Mouse (Mus musculus): Measurements from ENCODE around the gene Lysmd2. TPM values are rescaled to one million over a fixed set of nuclear protein-coding genes. Genes with fewer than 3 reads are reported as not detected.
"Not testable (repeated sequence)": the region's sequence is repeated elsewhere in the genome, so short reads cannot be mapped to it uniquely, and the experiment has no call there.

The Lysmd2 gene
- polyA plus RNA-seq, 1 experiment from 2014 or later = 30.3 TPM

GRCm38 (mm10) chr9:75633603-75634002 lies 8.1 kb downstream of the Lysmd2 start:
- ATAC-seq (ENCODE audit: low FRiP score, low TSS enrichment) (no peak), DNase-seq (ENCODE audit: low spot score) (no peak)
- WGBS = 86% methylated on average over 8 of the region's 8 CpGs
- Histone ChIP-seq H3K4me3 (ENCODE audit: low read depth, low read length) (no peak overlapping the region), H3K36me3 (ENCODE audit: control insufficient read depth, insufficient read depth, low read length) (no peaks in the 10 kb centered on the region), H3K27ac (replicated peaks) (no peak overlapping the region), H3K4me2 (replicated peaks; ENCODE audit: low read depth) (no peak overlapping the region), H3K9ac (ENCODE audit: low read length) (no peak overlapping the region), H3K4me1 (replicated peaks; ENCODE audit: control insufficient read depth, insufficient read depth) (no peaks in the 10 kb centered on the region), H3K27me3 (ENCODE audit: control insufficient read depth, insufficient read depth, low read length) (no peaks in the 10 kb centered on the region), H3K9me3 (ENCODE audit: control insufficient read depth, low read length) (no peaks in the 10 kb centered on the region)
- TF ChIP-seq EP300 (optimal IDR thresholded peaks at IDR 0.05) = no peak
- TF ChIP-seq CTCF (IDR thresholded peaks at IDR 0.05; ENCODE audit: low read depth) = no peak

GRCm38 (mm10) chr9:75634226-75634625 lies 8.7 kb downstream of the Lysmd2 start:
- TF ChIP-seq EP300 (optimal IDR thresholded peaks at IDR 0.05) (no peak), CTCF (IDR thresholded peaks at IDR 0.05; ENCODE audit: low read depth) (no peak)
- no peaks in the 10 kb centered on the region for H3K9me3 ChIP-seq (ENCODE audit: control insufficient read depth, low read length)
- H3K4me3 ChIP-seq (ENCODE audit: low read depth, low read length) = no peak overlapping the region
- no peak overlapping the region for H3K4me2 ChIP-seq (replicated peaks; ENCODE audit: low read depth)
- ATAC-seq (ENCODE audit: low FRiP score, low TSS enrichment) (no peak), DNase-seq (ENCODE audit: low spot score) (no peak)
- no peak overlapping the region for H3K27ac ChIP-seq (replicated peaks)
- no peaks in the 10 kb centered on the region for H3K27me3 ChIP-seq (ENCODE audit: control insufficient read depth, insufficient read depth, low read length)
- WGBS = 75% methylated on average over 4 of the region's 4 CpGs
- H3K9ac ChIP-seq (ENCODE audit: low read length) = no peak overlapping the region
- no peaks in the 10 kb centered on the region for H3K36me3 ChIP-seq (ENCODE audit: control insufficient read depth, insufficient read depth, low read length)
- no peaks in the 10 kb centered on the region for H3K4me1 ChIP-seq (replicated peaks; ENCODE audit: control insufficient read depth, insufficient read depth)

- Histone ChIP-seq H3K27me3 (ENCODE audit: control insufficient read depth, insufficient read depth, low read length) (no peaks in the 10 kb centered on the region), H3K9ac (ENCODE audit: low read length) (no peak overlapping the region), H3K4me2 (replicated peaks; ENCODE audit: low read depth) (no peak overlapping the region), H3K4me3 (ENCODE audit: low read depth, low read length) (no peak overlapping the region), H3K9me3 (ENCODE audit: control insufficient read depth, low read length) (no peaks in the 10 kb centered on the region), H3K36me3 (ENCODE audit: control insufficient read depth, insufficient read depth, low read length) (no peaks in the 10 kb centered on the region), H3K27ac (replicated peaks) (no peak overlapping the region), H3K4me1 (replicated peaks; ENCODE audit: control insufficient read depth, insufficient read depth) (no peaks in the 10 kb centered on the region)
- ATAC-seq (ENCODE audit: low FRiP score, low TSS enrichment) = no peak
- 26% methylated on average over 3 of the region's 3 CpGs for WGBS
- TF ChIP-seq CTCF (IDR thresholded peaks at IDR 0.05; ENCODE audit: low read depth) (no peak), EP300 (optimal IDR thresholded peaks at IDR 0.05) (no peak)
- no peak for DNase-seq (ENCODE audit: low spot score)
These were observed 19.9 kb downstream of the Lysmd2 start for GRCm38 (mm10) chr9:75645405-75645804.

- no peaks in the 10 kb centered on the region for H3K36me3 ChIP-seq (ENCODE audit: control insufficient read depth, insufficient read depth, low read length)
- no peaks in the 10 kb centered on the region for H3K4me1 ChIP-seq (replicated peaks; ENCODE audit: control insufficient read depth, insufficient read depth)
- ATAC-seq (ENCODE audit: low FRiP score, low TSS enrichment) (no peak), DNase-seq (ENCODE audit: low spot score) (no peak)
- H3K9ac ChIP-seq (ENCODE audit: low read length) = no peak overlapping the region
- no peak overlapping the region for H3K4me3 ChIP-seq (ENCODE audit: low read depth, low read length)
- no peaks in the 10 kb centered on the region for H3K9me3 ChIP-seq (ENCODE audit: control insufficient read depth, low read length)
- WGBS = 19% methylated on average over 12 of the region's 12 CpGs
- H3K27me3 ChIP-seq (ENCODE audit: control insufficient read depth, insufficient read depth, low read length) = no peaks in the 10 kb centered on the region
- TF ChIP-seq CTCF (IDR thresholded peaks at IDR 0.05; ENCODE audit: low read depth) = no peak
- no peak for TF ChIP-seq EP300 (optimal IDR thresholded peaks at IDR 0.05)
- no peak overlapping the region for H3K27ac ChIP-seq (replicated peaks)
- H3K4me2 ChIP-seq (replicated peaks; ENCODE audit: low read depth) = no peak overlapping the region
These were observed 28.7 kb downstream of the Lysmd2 start for GRCm38 (mm10) chr9:75653981-75654911.

DNA sequence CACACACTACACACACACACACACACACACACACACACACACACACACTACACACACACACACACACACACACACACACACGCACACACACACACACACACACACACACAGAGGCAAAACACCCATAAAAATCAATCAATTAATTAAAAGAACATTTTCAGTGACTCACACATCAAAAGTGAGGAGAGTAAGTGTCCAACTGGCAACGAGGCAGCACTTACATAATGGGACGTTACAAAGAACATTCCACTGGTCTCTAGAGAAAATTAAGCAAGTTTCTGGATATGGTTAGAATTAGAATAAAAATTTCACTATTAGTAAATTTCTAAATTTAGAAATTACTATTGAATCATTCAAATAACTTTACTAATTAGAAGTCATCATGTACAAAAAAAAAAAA lies 30.9 kb downstream of the Lysmd2 start:
- H3K9ac ChIP-seq (ENCODE audit: low read length); H3K4me3 ChIP-seq (ENCODE audit: low read depth, low read length); H3K4me2 ChIP-seq (replicated peaks; ENCODE audit: low read depth); H3K27ac ChIP-seq (replicated peaks); ATAC-seq (ENCODE audit: low FRiP score, low TSS enrichment); H3K36me3 ChIP-seq (ENCODE audit: control insufficient read depth, insufficient read depth, low read length); H3K27me3 ChIP-seq (ENCODE audit: control insufficient read depth, insufficient read depth, low read length); H3K9me3 ChIP-seq (ENCODE audit: control insufficient read depth, low read length); DNase-seq (ENCODE audit: low spot score); H3K4me1 ChIP-seq (replicated peaks; ENCODE audit: control insufficient read depth, insufficient read depth): not testable (repeated sequence)
- 69% methylated on average over 2 of the region's 3 CpGs for WGBS

DNA sequence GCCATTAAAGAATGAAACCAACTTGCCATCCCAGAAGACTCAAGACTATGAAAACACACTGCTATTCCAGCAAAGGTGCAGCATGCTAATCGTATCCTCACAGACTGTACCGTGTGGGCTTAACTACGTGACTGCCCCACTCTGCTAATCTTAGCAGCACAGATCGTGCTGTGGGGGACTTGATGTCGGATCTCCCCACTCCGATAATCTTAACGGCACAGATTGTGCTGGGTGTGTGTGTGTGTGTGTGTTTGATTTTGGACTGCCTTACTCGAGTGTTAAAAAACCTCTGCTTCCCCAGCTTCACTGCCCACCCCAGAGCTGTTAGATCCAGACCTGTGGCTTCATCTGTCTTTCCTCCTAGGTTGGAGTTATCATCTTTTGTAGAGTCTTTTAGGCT lies 35.4 kb downstream of the Lysmd2 start:
- no peaks in the 10 kb centered on the region for H3K9me3 ChIP-seq (ENCODE audit: control insufficient read depth, low read length)
- no peak overlapping the region for H3K4me2 ChIP-seq (replicated peaks; ENCODE audit: low read depth)
- H3K4me1 ChIP-seq (replicated peaks; ENCODE audit: control insufficient read depth, insufficient read depth) = no peaks in the 10 kb centered on the region
- no peaks in the 10 kb centered on the region for H3K36me3 ChIP-seq (ENCODE audit: control insufficient read depth, insufficient read depth, low read length)
- no peak for DNase-seq (ENCODE audit: low spot score)
- no peak overlapping the region for H3K9ac ChIP-seq (ENCODE audit: low read length)
- WGBS = 85% methylated on average over 8 of the region's 8 CpGs
- H3K4me3 ChIP-seq (ENCODE audit: low read depth, low read length) = no peak overlapping the region
- no peaks in the 10 kb centered on the region for H3K27me3 ChIP-seq (ENCODE audit: control insufficient read depth, insufficient read depth, low read length)
- no peak overlapping the region for H3K27ac ChIP-seq (replicated peaks)
- TF ChIP-seq CTCF (IDR thresholded peaks at IDR 0.05; ENCODE audit: low read depth) (no peak), EP300 (optimal IDR thresholded peaks at IDR 0.05) (no peak)
- no peak for ATAC-seq (ENCODE audit: low FRiP score, low TSS enrichment)

Data from stomach, postnatal 0 days (tissue).